Mouse (Mus musculus) midbrain, embryonic 12.5 days (tissue): ENCODE data around the gene Arhgef10l. TPM values are rescaled to one million over a fixed set of nuclear protein-coding genes. Genes with fewer than 3 reads are reported as not detected.

Experiments used
- ATAC-seq: fragments of 200-750 bp; cut with Nextera tagmentation; 2 replicates; pipeline ENCODE4 v1.8.0; 2017; ENCODE audit warnings: low read depth, moderate TSS enrichment, moderate library complexity; ENCODE audit not compliant: low FRiP score
- H3K27ac ChIP-seq: fragments of 300-500 bp; sonication (generic); replicated peaks from 2 replicates; pipeline ENCODE4 v1.5.1; 2016; ENCODE audit warnings: mild to moderate bottlenecking
- H3K27me3 ChIP-seq: fragments of 300-500 bp; sonication (generic); 2 replicates; pipeline ENCODE4 v1.6.1; 2016; ENCODE audit warnings: mild to moderate bottlenecking
- H3K36me3 ChIP-seq: fragments of 300-500 bp; sonication (generic); 2 replicates; pipeline ENCODE4 v1.6.1; 2016
- H3K4me1 ChIP-seq: fragments of 300-500 bp; sonication (generic); 2 replicates; pipeline ENCODE4 v1.6.1; 2016
- H3K4me2 ChIP-seq: fragments of 300-500 bp; sonication (generic); replicated peaks from 2 replicates; pipeline ENCODE4 v1.6.1; 2016; ENCODE audit warnings: mild to moderate bottlenecking, moderate library complexity
- H3K4me3 ChIP-seq: fragments of 300-500 bp; sonication (generic); 2 replicates; pipeline ENCODE4 v1.5.1; 2016; ENCODE audit warnings: mild to moderate bottlenecking
- H3K9ac ChIP-seq: fragments of 300-500 bp; sonication (generic); replicated peaks from 2 replicates; pipeline ENCODE4 v1.6.1; 2016; ENCODE audit warnings: mild to moderate bottlenecking, moderate library complexity
- H3K9me3 ChIP-seq: fragments of 300-500 bp; sonication (generic); 2 replicates; pipeline ENCODE4 v1.6.1; 2016; ENCODE audit warnings: mild to moderate bottlenecking
- WGBS: fragments of 180-500 bp; shearing (Covaris S2); methylation state at CpG from one replicate; pipeline ENCODE4 v1.1.7; 2016; 5-methylcytosine and 5-hydroxymethylcytosine counted together
- microRNA-seq: library from miRNA; unstranded; fragments of <30 nt; microRNA quantifications from one replicate; pipeline ENCODE4, GENCODE M21; 2017
- polyA plus RNA-seq: library from polyadenylated mRNA; unstranded; fragments of >200 nt; fragmentation: Nextera tagmentation; extraction: Ambion mirVana; gene quantifications from 2 replicates; pipeline ENCODE4 v1.2.1, GENCODE M21; 2016

Arhgef10l gene
- polyA plus RNA-seq, 1 experiment from 2014 or later: 36.5 TPM

- H3K9ac ChIP-seq: no peak overlapping the region
- H3K4me1 ChIP-seq: peaks cover 3% of the 10 kb centered on the region
- no peak overlapping the region for H3K27ac ChIP-seq
- 69% methylated on average over 12 of the region's 12 CpGs for WGBS
- H3K27me3 ChIP-seq: peaks cover 7% of the 10 kb centered on the region; the same call in 1 of the 2 replicates
- ATAC-seq: no peak
- H3K4me2 ChIP-seq: no peak overlapping the region
- H3K4me3 ChIP-seq: no peak overlapping the region
- no peaks in the 10 kb centered on the region for H3K9me3 ChIP-seq
- H3K36me3 ChIP-seq: no peaks in the 10 kb centered on the region
Measured at GRCm38 (mm10) chr4:140485442-140485841, 180.4 kb downstream of the Arhgef10l start.

GRCm38 (mm10) chr4:140483134-140483533 lies 182.7 kb downstream of the Arhgef10l start:
- peaks cover 7% of the 10 kb centered on the region; the same call in 1 of the 2 replicates for H3K27me3 ChIP-seq
- H3K36me3 ChIP-seq: no peaks in the 10 kb centered on the region
- no peak overlapping the region for H3K27ac ChIP-seq
- no peak for ATAC-seq
- WGBS: 85% methylated on average over 11 of the region's 11 CpGs
- no peak overlapping the region for H3K9ac ChIP-seq
- H3K4me2 ChIP-seq: no peak overlapping the region
- no peak overlapping the region for H3K4me3 ChIP-seq
- no peaks in the 10 kb centered on the region for H3K9me3 ChIP-seq
- H3K4me1 ChIP-seq: peaks cover 12% of the 10 kb centered on the region

DNA sequence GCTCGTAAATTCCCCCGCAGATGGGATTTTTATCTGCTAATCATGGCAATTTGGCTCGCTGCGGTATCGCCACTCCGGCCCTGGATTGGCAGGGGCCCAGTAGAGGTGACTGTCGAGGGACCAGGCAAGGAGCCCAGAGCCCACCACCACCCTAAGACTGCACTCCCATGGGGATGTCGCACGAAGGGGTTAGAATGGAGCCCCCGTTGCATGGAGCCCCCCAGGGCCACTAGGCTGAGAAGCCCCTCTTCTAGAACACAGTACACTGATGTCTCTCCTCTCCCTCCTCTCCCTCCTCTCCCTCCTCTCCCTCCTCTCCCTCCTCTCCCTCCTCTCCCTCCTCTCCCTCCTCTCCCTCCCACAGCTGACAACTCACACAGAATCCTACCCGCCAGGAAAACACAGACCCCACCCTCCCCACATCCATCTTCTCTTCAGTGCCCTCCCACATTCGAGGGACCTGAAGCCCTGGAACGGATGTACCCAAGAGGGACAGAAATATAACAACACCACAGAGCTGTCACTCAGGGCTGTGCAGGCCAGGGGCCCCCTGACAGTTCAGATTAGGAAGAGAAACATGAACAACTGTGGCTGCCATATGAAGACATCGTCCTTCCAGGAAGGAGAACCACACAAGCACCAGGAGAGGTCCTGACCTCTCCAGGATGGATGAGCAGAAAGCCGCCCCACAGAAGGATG lies 185.3 kb downstream of the Arhgef10l start:
- H3K9ac ChIP-seq: no peak overlapping the region
- no peak overlapping the region for H3K4me3 ChIP-seq
- 59% methylated on average over 15 of the region's 15 CpGs for WGBS
- H3K27ac ChIP-seq: no peak overlapping the region
- H3K9me3 ChIP-seq: no peaks in the 10 kb centered on the region
- H3K36me3 ChIP-seq: no peaks in the 10 kb centered on the region
- no peak for ATAC-seq
- no peak overlapping the region for H3K4me2 ChIP-seq
- H3K4me1 ChIP-seq: peaks cover 12% of the 10 kb centered on the region
- H3K27me3 ChIP-seq: peaks cover 7% of the 10 kb centered on the region; the same call in 1 of the 2 replicates

DNA sequence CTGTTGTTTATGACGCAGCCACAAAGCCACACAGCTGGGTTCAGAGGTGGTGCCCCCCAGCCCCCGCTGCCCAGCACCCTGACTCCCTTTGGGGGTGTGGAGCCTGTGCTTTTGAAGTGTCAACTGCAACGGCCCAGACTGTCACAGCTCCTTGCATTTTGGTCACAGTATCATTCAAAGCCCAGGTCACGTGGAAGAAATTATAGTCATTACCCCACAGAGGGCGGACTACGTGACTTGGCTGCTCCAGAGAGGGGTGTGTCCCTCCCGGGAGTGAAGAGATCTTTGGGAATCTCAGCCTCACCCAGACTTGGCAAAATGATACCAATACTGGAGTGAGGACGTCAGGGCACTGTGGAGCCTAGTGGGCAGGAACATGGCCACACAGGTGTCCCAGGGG lies 190.6 kb downstream of the Arhgef10l start:
- peaks cover 10% of the 10 kb centered on the region for H3K4me1 ChIP-seq
- ATAC-seq: no peak
- H3K36me3 ChIP-seq: no peaks in the 10 kb centered on the region
- no peaks in the 10 kb centered on the region for H3K27me3 ChIP-seq
- H3K27ac ChIP-seq: no peak overlapping the region
- H3K9me3 ChIP-seq: no peaks in the 10 kb centered on the region
- H3K4me2 ChIP-seq: no peak overlapping the region
- WGBS: 78% methylated on average over 8 of the region's 8 CpGs
- H3K4me3 ChIP-seq: no peak overlapping the region
- no peak overlapping the region for H3K9ac ChIP-seq

GRCm38 (mm10) chr4:140469760-140470452 lies 195.9 kb downstream of the Arhgef10l start:
- 68% methylated on average over 13 of the region's 13 CpGs for WGBS
- ATAC-seq: no peak
- Histone ChIP-seq H3K9me3 (no peaks in the 10 kb centered on the region), H3K27me3 (no peaks in the 10 kb centered on the region), H3K27ac (no peak overlapping the region), H3K9ac (no peak overlapping the region), H3K4me3 (no peak overlapping the region), H3K36me3 (no peaks in the 10 kb centered on the region), H3K4me2 (no peak overlapping the region), H3K4me1 (peaks cover 3% of the 10 kb centered on the region; the same call in 1 of the 2 replicates)

DNA sequence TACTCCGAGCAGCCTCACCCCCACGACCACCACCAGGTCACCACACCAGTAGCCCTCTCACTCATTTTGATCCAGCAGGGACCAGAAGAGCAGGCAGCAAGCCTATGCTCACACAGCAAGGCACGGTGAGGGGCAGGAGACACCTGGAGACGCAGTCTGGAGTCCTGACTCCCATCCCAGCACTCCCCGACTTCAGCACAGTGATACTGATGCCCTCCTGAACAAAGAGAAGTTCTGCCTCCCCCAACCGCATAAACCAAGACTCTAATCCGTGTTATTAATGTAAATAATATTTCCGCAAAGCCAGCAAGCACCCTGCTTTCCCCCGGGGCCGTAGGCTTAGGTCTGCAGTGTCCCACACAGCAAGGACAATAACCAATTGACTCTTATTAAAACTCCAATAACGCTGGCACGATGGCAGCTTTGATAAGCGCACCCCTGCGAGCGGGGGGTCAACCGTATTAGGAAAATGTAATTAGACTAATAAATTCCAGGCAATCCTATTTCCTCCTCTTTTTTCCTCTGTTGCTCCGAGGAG lies 198.5 kb downstream of the Arhgef10l start:
- no peak overlapping the region for H3K27ac ChIP-seq
- ATAC-seq: no peak
- H3K9me3 ChIP-seq: no peaks in the 10 kb centered on the region
- no peak overlapping the region for H3K4me2 ChIP-seq
- H3K36me3 ChIP-seq: no peaks in the 10 kb centered on the region
- 66% methylated on average over 17 of the region's 17 CpGs for WGBS
- no peak overlapping the region for H3K4me3 ChIP-seq
- H3K27me3 ChIP-seq: no peaks in the 10 kb centered on the region
- H3K4me1 ChIP-seq: peaks cover 8% of the 10 kb centered on the region; the same call in 1 of the 2 replicates
- H3K9ac ChIP-seq: no peak overlapping the region

Small RNA genes lying within 50 kb of the gene (microRNA-seq; reads per million reads assigned to microRNA genes)
- gene Gm23045: not detected

Other genes starting within 250 kb of the Arhgef10l start
- gene Rcc2, start 34.5 kb upstream of the Arhgef10l start, polyA plus RNA-seq: 72.2 and 75.5 TPM in 2 replicates
- gene Padi6, start 76.6 kb upstream of the Arhgef10l start, polyA plus RNA-seq: not detected in 2 replicates
- gene Padi4, start 108.2 kb upstream of the Arhgef10l start, polyA plus RNA-seq: 0.10 and 0.47 TPM in 2 replicates
- gene Padi3, start 144.6 kb upstream of the Arhgef10l start, polyA plus RNA-seq: 0.05 TPM in 1 of 2 replicates, not detected in the other
- 0.06 TPM in 1 of 2 replicates, not detected in the other for gene Padi1, start 179.8 kb upstream of the Arhgef10l start, polyA plus RNA-seq
- 0.39 and 0.89 TPM in 2 replicates for gene Padi2, start 240.3 kb upstream of the Arhgef10l start, polyA plus RNA-seq